Mouse (Mus musculus) gastrocnemius, postnatal 4 days (tissue): ENCODE measurements at regions not wholly inside any gene's neighbourhood (a gene's known extent, or its start where the extent isn't known, plus 50 kb on each side); places are given as distances from the start of the nearest gene placed in this dataset.
A peak's percentile ranks its signal among the peaks of the same experiment; 100 is the strongest.
"Not testable (repeated sequence)": the region's sequence is repeated elsewhere in the genome, so short reads cannot be mapped to it uniquely, and the experiment has no call there.

ENCODE experiments used
- DNase-seq, 2 experiments: peaks; one replicate each; pipeline ENCODE4 v3.0.0; 2021 to 2022; ENCODE audit warnings: low spot score in 2 of 2, mixed read lengths in 2 of 2

- DNase-seq: not testable (repeated sequence)
Measured at GRCm38 (mm10) chr2:78281846-78282245, 335.7 kb upstream of the Cwc22 start.

GRCm38 (mm10) chr2:78280219-78280915 lies 334.2 kb upstream of the Cwc22 start:
- DNase-seq: no peak

GRCm38 (mm10) chr2:78279382-78280056 lies 333.3 kb upstream of the Cwc22 start:
- peak; percentile 53 to 85 for DNase-seq

- DNase-seq: no peak
Measured at GRCm38 (mm10) chr2:78278630-78279029, 332.5 kb upstream of the Cwc22 start.

GRCm38 (mm10) chr2:78277699-78278098 lies 331.5 kb upstream of the Cwc22 start:
- DNase-seq: no peak

- DNase-seq: no peak
Measured at GRCm38 (mm10) chr2:78274122-78274521, 327.9 kb upstream of the Cwc22 start.

GRCm38 (mm10) chr2:78268705-78269104 lies 322.5 kb upstream of the Cwc22 start:
- no peak for DNase-seq

GRCm38 (mm10) chr2:78267527-78268375 lies 321.6 kb upstream of the Cwc22 start:
- no peak for DNase-seq

GRCm38 (mm10) chr2:78253601-78254097 lies 307.5 kb upstream of the Cwc22 start:
- DNase-seq: no peak

- DNase-seq: no peak
Measured at GRCm38 (mm10) chr2:78246354-78246753, 300.2 kb upstream of the Cwc22 start.

- DNase-seq: no peak
Measured at GRCm38 (mm10) chr2:78240299-78240698, 294.1 kb upstream of the Cwc22 start.

- not testable (repeated sequence) for DNase-seq
Measured at GRCm38 (mm10) chr2:78225383-78226100, 279.4 kb upstream of the Cwc22 start.

GRCm38 (mm10) chr2:78214469-78214868 lies 268.3 kb upstream of the Cwc22 start:
- DNase-seq: no peak

GRCm38 (mm10) chr2:78205125-78205524 lies 258.9 kb upstream of the Cwc22 start:
- DNase-seq: no peak

- no peak for DNase-seq
Measured at GRCm38 (mm10) chr2:78196006-78196405, 249.8 kb upstream of the Cwc22 start.

- peak; percentile 16 to 60 for DNase-seq
Measured at GRCm38 (mm10) chr2:78189620-78190019, 243.4 kb upstream of the Cwc22 start.

GRCm38 (mm10) chr2:78184950-78185349 lies 238.8 kb upstream of the Cwc22 start:
- DNase-seq: no peak

- DNase-seq: no peak
Measured at GRCm38 (mm10) chr2:78173784-78174183, 227.6 kb upstream of the Cwc22 start.

GRCm38 (mm10) chr2:78172819-78173218 lies 226.6 kb upstream of the Cwc22 start:
- no peak for DNase-seq

GRCm38 (mm10) chr2:78170162-78170747 lies 224.1 kb upstream of the Cwc22 start:
- no peak for DNase-seq

- DNase-seq: no peak
Measured at GRCm38 (mm10) chr2:78165429-78165828, 219.3 kb upstream of the Cwc22 start.
